Mouse (Mus musculus): ENCODE data around the gene Parp14. TPM values are rescaled to one million over a fixed set of nuclear protein-coding genes. Genes with fewer than 3 reads are reported as not detected.

Parp14 gene
- total and polyA plus RNA-seq, 3 experiments = 3.9 to 6.4 (median 6.0) TPM

DNA sequence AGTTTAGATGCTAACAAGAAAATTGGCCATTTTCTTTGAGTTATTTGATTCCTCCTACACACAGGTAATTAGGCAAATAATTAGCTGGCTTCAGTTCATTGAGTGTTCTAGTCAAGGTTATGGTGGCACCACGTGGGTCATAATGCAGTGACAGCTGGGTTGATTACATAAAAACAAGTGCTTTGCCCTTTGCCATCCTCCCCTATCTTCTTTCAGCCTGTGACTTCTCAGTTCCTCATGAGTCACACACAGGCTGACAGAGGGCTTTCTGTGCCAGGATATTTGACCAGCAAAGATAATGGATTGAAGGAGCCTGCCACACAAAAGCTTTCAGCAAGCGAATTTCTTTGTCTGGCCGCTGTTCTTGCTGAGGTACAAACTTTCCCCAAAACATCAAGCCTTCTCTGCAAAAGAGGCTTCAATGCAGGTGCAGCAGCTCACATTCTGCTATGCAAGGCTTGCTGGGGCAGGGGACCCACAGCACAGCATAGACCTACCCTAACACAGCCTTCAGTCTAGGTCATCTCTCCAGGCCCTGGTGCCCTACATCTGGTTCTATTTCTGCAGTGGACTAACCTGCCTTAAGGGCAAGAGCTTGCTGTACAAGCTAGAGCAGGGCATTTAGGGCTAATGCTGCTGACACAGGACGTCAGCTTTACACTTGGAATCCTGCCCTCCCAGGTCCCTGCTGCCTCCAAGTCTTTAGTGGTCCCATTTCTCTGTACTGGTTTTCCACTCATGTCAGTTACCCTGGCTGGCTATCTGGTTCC lies 36.3 kb upstream of the Parp14 start:
- H3K4me1 ChIP-seq (ENCODE audit: control insufficient read depth in 1 of 2, insufficient read depth in 2 of 2) = peaks cover 6 to 37% of the 10 kb centered on the region in 2 experiments; a peak in 3 of 4 replicates
- in situ Hi-C loops (cut with MboI; ENCODE audit: low pct_ligation_motif_present, low pct_unique_long_range_greater_than_20kb, low sequenced_read_pairs) (no loop called here), dilution Hi-C loops (cut with MboI; ENCODE audit: extremely low pct_ligation_motif_present, extremely low pct_unique_long_range_greater_than_20kb, low sequenced_read_pairs) (no loop called here)
- H3K79me2 ChIP-seq (replicated peaks; ENCODE audit: control insufficient read depth, extremely low read depth, insufficient read depth, poor library complexity, severe bottlenecking) = no peaks in the 10 kb centered on the region
- H3K9ac ChIP-seq (ENCODE audit: insufficient read depth, low read depth) = no peak overlapping the region
- TF ChIP-seq KAT2A (IDR thresholded peaks at IDR 0.05; ENCODE audit: insufficient replicate concordance, low read length) (no peak), HCFC1 (IDR thresholded peaks at IDR 0.05; ENCODE audit: low read depth, low read length) (no peak), ZC3H11A (IDR thresholded peaks at IDR 0.05; ENCODE audit: low read depth, low read length) (no peak), TBP (conservative IDR thresholded peaks at IDR 0.05; ENCODE audit: low read depth, low read length) (no peak), MAX (IDR thresholded peaks at IDR 0.05; ENCODE audit: low read length) (no peak), SIN3A (IDR thresholded peaks at IDR 0.05; ENCODE audit: low read length) (no peak), GABPA (IDR thresholded peaks at IDR 0.05; ENCODE audit: insufficient replicate concordance, low read depth, low read length) (no peak), ZNF384 (IDR thresholded peaks at IDR 0.05; ENCODE audit: low read depth, low read length) (no peak), MXI1 (IDR thresholded peaks at IDR 0.05; ENCODE audit: low read depth, low read length) (no peak), NELFE (IDR thresholded peaks at IDR 0.05; ENCODE audit: low read depth, low read length) (no peak)
- no peak overlapping the region for H3K4me3 ChIP-seq (replicated peaks in 1 of 3; ENCODE audit: low read depth in 2 of 3, low read length in 2 of 3, poor library complexity in 1 of 3)
- H3K4me2 ChIP-seq (ENCODE audit: insufficient read depth, low read depth, poor library complexity, severe bottlenecking) = no peak overlapping the region
- H3K27me3 ChIP-seq (replicated peaks) = no peaks in the 10 kb centered on the region
- no peak for DNase-seq (ENCODE audit: extremely low read depth)
- H3K36me3 ChIP-seq (replicated peaks in 1 of 2; ENCODE audit: control insufficient read depth in 1 of 2, insufficient read depth in 1 of 2, low read length in 1 of 2) = no peaks in the 10 kb centered on the region
- H3K27ac ChIP-seq (ENCODE audit: insufficient read depth, low read depth) = no peak overlapping the region
- peaks cover 28% of the 10 kb centered on the region for H3K9me3 ChIP-seq (replicated peaks; ENCODE audit: low read length)

DNA sequence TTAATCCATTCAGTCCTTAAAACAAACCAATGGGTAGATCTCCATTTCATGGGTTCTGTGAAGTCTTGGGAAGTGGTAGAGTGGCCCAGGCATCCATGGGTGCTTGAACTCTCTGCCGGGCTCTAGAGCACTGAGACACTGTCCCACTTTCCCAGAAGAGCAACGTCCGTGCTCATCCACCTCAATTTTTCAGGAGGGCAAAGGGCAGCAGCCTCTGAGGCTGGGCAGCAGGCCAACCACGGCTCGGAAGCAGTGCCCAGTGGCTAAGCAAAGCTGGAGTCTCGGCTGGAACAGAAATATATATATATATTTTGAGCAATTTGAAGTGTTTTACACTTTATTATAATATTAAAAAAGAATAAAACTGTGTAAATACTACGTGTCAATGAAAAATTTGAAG lies 35.5 kb upstream of the Parp14 start:
- Histone ChIP-seq H3K27me3 (replicated peaks) (no peaks in the 10 kb centered on the region), H3K27ac (ENCODE audit: insufficient read depth, low read depth) (no peak overlapping the region), H3K9ac (ENCODE audit: insufficient read depth, low read depth) (no peak overlapping the region), H3K4me1 (ENCODE audit: control insufficient read depth in 1 of 2, insufficient read depth in 2 of 2) (peaks cover 6 to 37% of the 10 kb centered on the region in 2 experiments; a peak in 3 of 4 replicates), H3K4me2 (ENCODE audit: insufficient read depth, low read depth, poor library complexity, severe bottlenecking) (no peak overlapping the region), H3K79me2 (replicated peaks; ENCODE audit: control insufficient read depth, extremely low read depth, insufficient read depth, poor library complexity, severe bottlenecking) (no peaks in the 10 kb centered on the region), H3K36me3 (replicated peaks in 1 of 2; ENCODE audit: control insufficient read depth in 1 of 2, insufficient read depth in 1 of 2, low read length in 1 of 2) (no peaks in the 10 kb centered on the region), H3K9me3 (replicated peaks; ENCODE audit: low read length) (peaks cover 30% of the 10 kb centered on the region), H3K4me3 (replicated peaks in 1 of 3; ENCODE audit: low read depth in 2 of 3, low read length in 2 of 3, poor library complexity in 1 of 3) (no peak overlapping the region)
- TF ChIP-seq USF2 (conservative IDR thresholded peaks at IDR 0.05; ENCODE audit: low read depth, low read length) (no peak), ZKSCAN1 (IDR thresholded peaks at IDR 0.05; ENCODE audit: borderline replicate concordance, low read depth, low read length) (no peak), SMC3 (IDR thresholded peaks at IDR 0.05; ENCODE audit: low read depth, low read length) (no peak), MAZ (IDR thresholded peaks at IDR 0.05; ENCODE audit: low read depth, low read length) (no peak), CTCF (conservative IDR thresholded peaks at IDR 0.05 in 1 of 2, IDR thresholded peaks at IDR 0.05 in 1 of 2; ENCODE audit: low read depth in 2 of 2, low read length in 2 of 2) (no peak), MAX (IDR thresholded peaks at IDR 0.05; ENCODE audit: low read length) (no peak), GABPA (IDR thresholded peaks at IDR 0.05; ENCODE audit: insufficient replicate concordance, low read depth, low read length) (no peak), UBTF (IDR thresholded peaks at IDR 0.05; ENCODE audit: low read depth, low read length) (no peak), MXI1 (IDR thresholded peaks at IDR 0.05; ENCODE audit: low read depth, low read length) (no peak), MAFK (IDR thresholded peaks at IDR 0.05; ENCODE audit: insufficient replicate concordance, low read length) (no peak), JUND (conservative IDR thresholded peaks at IDR 0.05; ENCODE audit: low read depth, low read length) (no peak), POLR2AphosphoS2 (IDR thresholded peaks at IDR 0.05; ENCODE audit: low read depth, low read length) (no peak), MYC (IDR thresholded peaks at IDR 0.05; ENCODE audit: low read depth, low read length) (no peak), RAD21 (IDR thresholded peaks at IDR 0.05; ENCODE audit: low read depth, low read length) (no peak), RCOR1 (conservative IDR thresholded peaks at IDR 0.05; ENCODE audit: low read depth, low read length) (no peak), IRF4 (IDR thresholded peaks at IDR 0.05; ENCODE audit: low read depth, low read length) (no peak), TCF12 (IDR thresholded peaks at IDR 0.05; ENCODE audit: low read depth, low read length) (no peak), HCFC1 (IDR thresholded peaks at IDR 0.05; ENCODE audit: low read depth, low read length) (no peak), E2F4 (IDR thresholded peaks at IDR 0.05; ENCODE audit: insufficient replicate concordance, low read depth, low read length) (no peak), NELFE (IDR thresholded peaks at IDR 0.05; ENCODE audit: low read depth, low read length) (no peak)
- DNase-seq (ENCODE audit: extremely low read depth) = no peak
- dilution Hi-C loops (cut with MboI; ENCODE audit: extremely low pct_ligation_motif_present, extremely low pct_unique_long_range_greater_than_20kb, low sequenced_read_pairs) = no loop called here
- in situ Hi-C loops (cut with MboI; ENCODE audit: low pct_ligation_motif_present, low pct_unique_long_range_greater_than_20kb, low sequenced_read_pairs) = no loop called here
